Mouse (Mus musculus): ENCODE results near the gene Rapgef5.
"Not testable (repeated sequence)": the region's sequence is repeated elsewhere in the genome, so short reads cannot be mapped to it uniquely, and the experiment has no call there.

Rapgef5 gene

GRCm38 (mm10) chr12:117769113-117769512, 252.8 kb downstream of the Rapgef5 start:
- no peak for TF ChIP-seq GATA4 (IDR thresholded peaks at IDR 0.05; ENCODE audit: insufficient replicate concordance, low read length)

- no peak for TF ChIP-seq GATA4 (IDR thresholded peaks at IDR 0.05; ENCODE audit: insufficient replicate concordance, low read length)
Measured at GRCm38 (mm10) chr12:117770211-117770610, 253.9 kb downstream of the Rapgef5 start.

GRCm38 (mm10) chr12:117771156-117771555, 254.9 kb downstream of the Rapgef5 start:
- no peak for TF ChIP-seq GATA4 (IDR thresholded peaks at IDR 0.05; ENCODE audit: insufficient replicate concordance, low read length)

GRCm38 (mm10) chr12:117772638-117773037, 256.4 kb downstream of the Rapgef5 start:
- no peak for TF ChIP-seq GATA4 (IDR thresholded peaks at IDR 0.05; ENCODE audit: insufficient replicate concordance, low read length)

GRCm38 (mm10) chr12:117776841-117777240, 260.6 kb downstream of the Rapgef5 start:
- no peak for TF ChIP-seq GATA4 (IDR thresholded peaks at IDR 0.05; ENCODE audit: insufficient replicate concordance, low read length)

- no peak for TF ChIP-seq GATA4 (IDR thresholded peaks at IDR 0.05; ENCODE audit: insufficient replicate concordance, low read length)
Measured at GRCm38 (mm10) chr12:117781360-117781759, 265.1 kb downstream of the Rapgef5 start.

GRCm38 (mm10) chr12:117783426-117783825, 267.1 kb downstream of the Rapgef5 start:
- no peak for TF ChIP-seq GATA4 (IDR thresholded peaks at IDR 0.05; ENCODE audit: insufficient replicate concordance, low read length)

- no peak for TF ChIP-seq GATA4 (IDR thresholded peaks at IDR 0.05; ENCODE audit: insufficient replicate concordance, low read length)
Measured at GRCm38 (mm10) chr12:117786621-117787020, 270.3 kb downstream of the Rapgef5 start.

- TF ChIP-seq GATA4 (IDR thresholded peaks at IDR 0.05; ENCODE audit: insufficient replicate concordance, low read length) = no peak
Measured at GRCm38 (mm10) chr12:117788513-117789011, 272.3 kb downstream of the Rapgef5 start.

GRCm38 (mm10) chr12:117789017-117789416, 272.7 kb downstream of the Rapgef5 start:
- no peak for TF ChIP-seq GATA4 (IDR thresholded peaks at IDR 0.05; ENCODE audit: insufficient replicate concordance, low read length)

GRCm38 (mm10) chr12:117795303-117795702, 279.0 kb downstream of the Rapgef5 start:
- no peak for TF ChIP-seq GATA4 (IDR thresholded peaks at IDR 0.05; ENCODE audit: insufficient replicate concordance, low read length)

GRCm38 (mm10) chr12:117803989-117804388, 287.7 kb downstream of the Rapgef5 start, which contains the start of gene Cdca7l:
Gene Cdca7l, plus strand, starts transcription at chr12:117804289.
- not testable (repeated sequence) for TF ChIP-seq GATA4 (IDR thresholded peaks at IDR 0.05; ENCODE audit: insufficient replicate concordance, low read length)

GRCm38 (mm10) chr12:117805576-117805975, 289.3 kb downstream of the Rapgef5 start:
- TF ChIP-seq GATA4 (IDR thresholded peaks at IDR 0.05; ENCODE audit: insufficient replicate concordance, low read length) = no peak

- TF ChIP-seq GATA4 (IDR thresholded peaks at IDR 0.05; ENCODE audit: insufficient replicate concordance, low read length) = no peak
Measured at GRCm38 (mm10) chr12:117806007-117806451, 289.8 kb downstream of the Rapgef5 start.

- no peak for TF ChIP-seq GATA4 (IDR thresholded peaks at IDR 0.05; ENCODE audit: insufficient replicate concordance, low read length)
Measured at GRCm38 (mm10) chr12:117806470-117806869, 290.2 kb downstream of the Rapgef5 start.

GRCm38 (mm10) chr12:117807637-117808036, 291.4 kb downstream of the Rapgef5 start:
- TF ChIP-seq GATA4 (IDR thresholded peaks at IDR 0.05; ENCODE audit: insufficient replicate concordance, low read length) = no peak
